Mouse (Mus musculus): ENCODE results near the gene Cmklr1.

Gene Cmklr1

GRCm38 (mm10) chr5:113586458-113586849 lies 63.8 kb downstream of the Cmklr1 start:
- WGBS = 62% methylated on average over 5 of the region's 5 CpGs

- WGBS = 74% methylated on average over 17 of the region's 17 CpGs
Observed at GRCm38 (mm10) chr5:113585619-113586457, 64.4 kb downstream of the Cmklr1 start.

GRCm38 (mm10) chr5:113584439-113584838 lies 65.8 kb downstream of the Cmklr1 start:
- 59% methylated on average over 6 of the region's 6 CpGs for WGBS

- WGBS = 80% methylated on average over 5 of the region's 5 CpGs
Observed at GRCm38 (mm10) chr5:113583424-113584162, 66.6 kb downstream of the Cmklr1 start.

- WGBS = 65% methylated on average over 9 of the region's 9 CpGs
Observed at GRCm38 (mm10) chr5:113580801-113581200, 69.4 kb downstream of the Cmklr1 start.

GRCm38 (mm10) chr5:113580248-113580647 lies 70.0 kb downstream of the Cmklr1 start:
- WGBS = 49% methylated on average over 8 of the region's 8 CpGs

GRCm38 (mm10) chr5:113579128-113579527 lies 71.1 kb downstream of the Cmklr1 start:
- 59% methylated on average over 4 of the region's 4 CpGs for WGBS

- WGBS = 68% methylated on average over 6 of the region's 6 CpGs
Observed at GRCm38 (mm10) chr5:113578428-113578827, 71.8 kb downstream of the Cmklr1 start.

- WGBS = 56% methylated on average over 7 of the region's 7 CpGs
Observed at GRCm38 (mm10) chr5:113577555-113577954, 72.7 kb downstream of the Cmklr1 start.

GRCm38 (mm10) chr5:113570056-113570717 lies 80.0 kb downstream of the Cmklr1 start:
- 69% methylated on average over 7 of the region's 7 CpGs for WGBS

GRCm38 (mm10) chr5:113565858-113566257 lies 84.4 kb downstream of the Cmklr1 start:
- WGBS = 66% methylated on average over 12 of the region's 12 CpGs

GRCm38 (mm10) chr5:113565101-113565854 lies 84.9 kb downstream of the Cmklr1 start:
- WGBS = 53% methylated on average over 10 of the region's 10 CpGs

- WGBS = 66% methylated on average over 4 of the region's 4 CpGs
Observed at GRCm38 (mm10) chr5:113564463-113564862, 85.8 kb downstream of the Cmklr1 start.
